Mouse (Mus musculus) spleen, postnatal 4 days (tissue): ENCODE data around the gene Fuk.
A peak's percentile ranks its signal among the peaks of the same experiment; 100 is the strongest.
"Not testable (repeated sequence)": the region's sequence is repeated elsewhere in the genome, so short reads cannot be mapped to it uniquely, and the experiment has no call there.

ENCODE experiments used
- DNase-seq, 2 experiments: peaks; one replicate each; pipeline ENCODE4 v3.0.0; 2022; ENCODE audit warnings: low spot score in 2 of 2

Fuk gene

GRCm38 (mm10) chr8:110881741-110882310 lies 20.5 kb downstream of the Fuk start:
- DNase-seq, result no peak

GRCm38 (mm10) chr8:110877862-110878261 lies 24.4 kb downstream of the Fuk start:
- DNase-seq, result no peak

GRCm38 (mm10) chr8:110870501-110870900 lies 31.8 kb downstream of the Fuk start:
- no peak for DNase-seq

- DNase-seq, result not testable (repeated sequence)
Measured at GRCm38 (mm10) chr8:110861347-110862025, 40.8 kb downstream of the Fuk start.

- DNase-seq, result no peak
Measured at GRCm38 (mm10) chr8:110859651-110860501, 42.4 kb downstream of the Fuk start.

GRCm38 (mm10) chr8:110856760-110857461 lies 45.4 kb downstream of the Fuk start:
- no peak for DNase-seq

- DNase-seq, result not testable (repeated sequence)
Measured at GRCm38 (mm10) chr8:110856073-110856472, 46.2 kb downstream of the Fuk start.

- no peak for DNase-seq
Measured at GRCm38 (mm10) chr8:110851186-110851585, 51.1 kb downstream of the Fuk start.

GRCm38 (mm10) chr8:110847645-110848495 lies 54.4 kb downstream of the Fuk start:
- DNase-seq, result no peak

GRCm38 (mm10) chr8:110847171-110847549 lies 55.1 kb downstream of the Fuk start:
- no peak for DNase-seq

GRCm38 (mm10) chr8:110846405-110847170 lies 55.7 kb downstream of the Fuk start, which contains the start of the genes Cog4 and Sf3b3:
Gene Cog4 (plus strand): TSS chr8:110846600.
Gene Sf3b3 (minus strand): TSS chr8:110846787.
- peak; percentile 85 to 92 for DNase-seq

GRCm38 (mm10) chr8:110845821-110846404 lies 56.4 kb downstream of the Fuk start:
- DNase-seq, result no peak

GRCm38 (mm10) chr8:110844941-110845340 lies 57.3 kb downstream of the Fuk start:
- no peak for DNase-seq

- DNase-seq, result no peak
Measured at GRCm38 (mm10) chr8:110843207-110843606, 59.1 kb downstream of the Fuk start.

GRCm38 (mm10) chr8:110842012-110842574 lies 60.2 kb downstream of the Fuk start:
- DNase-seq, result no peak
